Mouse (Mus musculus): Measurements from ENCODE around the gene Ubash3b. TPM values are rescaled to one million over a fixed set of nuclear protein-coding genes. Genes with fewer than 3 reads are reported as not detected.
A peak's percentile ranks its signal among the peaks of the same experiment; 100 is the strongest.

The Ubash3b gene
- polyA plus RNA-seq, 1 experiment from 2014 or later, result 15.4 TPM

DNA sequence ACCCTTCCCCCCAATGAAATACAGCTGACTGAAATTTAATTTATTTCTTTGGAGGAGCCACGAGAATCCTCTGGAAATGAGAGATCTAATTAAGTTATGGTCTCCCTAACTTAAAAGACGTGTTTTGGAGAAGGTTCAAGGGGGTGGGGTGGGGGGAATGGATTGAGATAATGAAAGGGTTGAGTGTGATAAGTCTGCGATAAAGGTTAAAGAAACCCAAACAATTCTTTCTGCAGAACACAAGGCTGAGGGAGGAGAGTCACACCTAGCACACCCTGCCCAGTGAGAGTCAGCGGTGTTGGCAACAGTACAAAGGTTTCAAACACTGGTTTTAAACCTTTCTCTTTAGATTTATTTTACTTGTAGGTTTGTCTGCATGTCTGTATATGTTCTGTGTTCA, 108.0 kb downstream of the Ubash3b start:
- Histone ChIP-seq H3K4me2 (replicated peaks) (no peak overlapping the region), H3K27me3 (no peaks in the 10 kb centered on the region), H3K9me3 (no peaks in the 10 kb centered on the region), H3K9ac (replicated peaks) (no peak overlapping the region), H3K4me3 (no peak overlapping the region), H3K36me3 (no peaks in the 10 kb centered on the region), H3K27ac (replicated peaks) (no peak overlapping the region), H3K4me1 (peaks cover 17% of the 10 kb centered on the region)
- ATAC-seq (replicated peaks), result no peak
- WGBS, result 40% methylated on average over 4 of the region's 4 CpGs

- 0 out of 2 replicates have a peak, but pooled peaks have one; percentile 18 for ATAC-seq (replicated peaks)
- Histone ChIP-seq H3K36me3 (no peaks in the 10 kb centered on the region), H3K4me1 (peaks cover 17% of the 10 kb centered on the region), H3K4me2 (replicated peaks) (no peak overlapping the region), H3K27ac (replicated peaks) (peak overlapping the region; percentile 54), H3K4me3 (no peak overlapping the region), H3K9ac (replicated peaks) (no peak overlapping the region), H3K27me3 (no peaks in the 10 kb centered on the region), H3K9me3 (no peaks in the 10 kb centered on the region)
- 59% methylated on average over 11 of the region's 11 CpGs for WGBS
These were observed 110.2 kb downstream of the Ubash3b start for GRCm38 (mm10) chr9:41051080-41051932.

GRCm38 (mm10) chr9:41050331-41051079, 111.0 kb downstream of the Ubash3b start:
- H3K9me3 ChIP-seq, result no peaks in the 10 kb centered on the region
- WGBS, result 72% methylated on average over 12 of the region's 12 CpGs
- no peak overlapping the region for H3K4me3 ChIP-seq
- H3K4me1 ChIP-seq, result peaks cover 17% of the 10 kb centered on the region
- no peak for ATAC-seq (replicated peaks)
- H3K9ac ChIP-seq (replicated peaks), result no peak overlapping the region
- no peak overlapping the region for H3K4me2 ChIP-seq (replicated peaks)
- H3K27me3 ChIP-seq, result no peaks in the 10 kb centered on the region
- peak overlapping the region; percentile 54 for H3K27ac ChIP-seq (replicated peaks)
- no peaks in the 10 kb centered on the region for H3K36me3 ChIP-seq

GRCm38 (mm10) chr9:41049282-41049681, 112.2 kb downstream of the Ubash3b start:
- no peak overlapping the region for H3K4me3 ChIP-seq
- H3K4me1 ChIP-seq, result peaks cover 17% of the 10 kb centered on the region
- H3K27me3 ChIP-seq, result no peaks in the 10 kb centered on the region
- no peaks in the 10 kb centered on the region for H3K9me3 ChIP-seq
- no peaks in the 10 kb centered on the region for H3K36me3 ChIP-seq
- H3K27ac ChIP-seq (replicated peaks), result no peak overlapping the region
- ATAC-seq (replicated peaks), result no peak
- WGBS, result 88% methylated on average over 7 of the region's 7 CpGs
- no peak overlapping the region for H3K4me2 ChIP-seq (replicated peaks)
- H3K9ac ChIP-seq (replicated peaks), result no peak overlapping the region

DNA sequence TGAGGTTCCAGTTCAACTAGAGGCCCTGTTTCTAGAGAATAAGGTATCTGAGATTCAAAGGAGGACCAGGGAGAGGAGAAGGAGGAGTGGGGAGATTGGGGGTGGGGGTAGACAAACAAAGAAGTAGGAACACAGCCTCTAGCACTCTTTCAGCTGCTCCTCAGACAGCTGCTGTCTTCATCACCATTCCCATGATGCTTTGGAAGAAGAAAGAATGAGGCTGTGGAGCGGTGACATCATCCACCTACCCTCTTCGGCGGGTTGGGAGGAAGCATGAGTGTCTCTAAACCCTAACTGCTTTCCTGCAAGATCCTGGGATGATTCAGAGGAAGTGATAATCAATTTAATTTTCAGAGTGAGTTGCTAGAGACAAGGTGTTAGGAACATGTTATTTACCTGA, 112.7 kb downstream of the Ubash3b start:
- Histone ChIP-seq H3K4me1 (peaks cover 17% of the 10 kb centered on the region), H3K9me3 (no peaks in the 10 kb centered on the region), H3K36me3 (no peaks in the 10 kb centered on the region), H3K27me3 (no peaks in the 10 kb centered on the region), H3K9ac (replicated peaks) (no peak overlapping the region), H3K4me2 (replicated peaks) (no peak overlapping the region), H3K27ac (replicated peaks) (no peak overlapping the region), H3K4me3 (no peak overlapping the region)
- ATAC-seq (replicated peaks), result no peak
- WGBS, result 85% methylated on average over 3 of the region's 3 CpGs

- H3K36me3 ChIP-seq, result no peaks in the 10 kb centered on the region
- H3K9me3 ChIP-seq, result no peaks in the 10 kb centered on the region
- WGBS, result 98% methylated on average over 7 of the region's 7 CpGs
- H3K9ac ChIP-seq (replicated peaks), result no peak overlapping the region
- no peaks in the 10 kb centered on the region for H3K27me3 ChIP-seq
- no peak overlapping the region for H3K4me2 ChIP-seq (replicated peaks)
- H3K4me3 ChIP-seq, result no peak overlapping the region
- H3K27ac ChIP-seq (replicated peaks), result no peak overlapping the region
- H3K4me1 ChIP-seq, result peaks cover 17% of the 10 kb centered on the region
- ATAC-seq (replicated peaks), result no peak
These were observed 113.3 kb downstream of the Ubash3b start for GRCm38 (mm10) chr9:41048216-41048615.

DNA sequence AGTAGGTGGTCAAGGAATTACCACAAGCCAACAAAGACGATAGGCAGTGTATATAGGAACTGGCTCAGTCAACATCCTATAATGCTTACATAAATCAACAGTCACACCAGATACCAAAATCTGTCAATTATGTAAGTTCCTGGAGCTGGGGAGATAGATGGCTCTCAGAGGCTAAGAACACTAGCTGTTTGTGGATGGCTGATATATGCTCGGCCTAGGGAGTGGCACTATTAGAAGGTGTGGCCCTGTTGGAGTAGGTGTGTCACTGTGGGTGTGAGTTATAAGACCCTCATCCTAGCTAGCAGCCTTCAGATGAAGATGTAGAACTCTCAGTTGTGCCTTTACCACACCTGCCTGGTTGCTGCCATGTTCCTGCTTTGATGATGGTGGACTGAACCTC, 113.8 kb downstream of the Ubash3b start:
- WGBS, result 95% methylated on average over 2 of the region's 2 CpGs
- ATAC-seq (replicated peaks), result no peak

DNA sequence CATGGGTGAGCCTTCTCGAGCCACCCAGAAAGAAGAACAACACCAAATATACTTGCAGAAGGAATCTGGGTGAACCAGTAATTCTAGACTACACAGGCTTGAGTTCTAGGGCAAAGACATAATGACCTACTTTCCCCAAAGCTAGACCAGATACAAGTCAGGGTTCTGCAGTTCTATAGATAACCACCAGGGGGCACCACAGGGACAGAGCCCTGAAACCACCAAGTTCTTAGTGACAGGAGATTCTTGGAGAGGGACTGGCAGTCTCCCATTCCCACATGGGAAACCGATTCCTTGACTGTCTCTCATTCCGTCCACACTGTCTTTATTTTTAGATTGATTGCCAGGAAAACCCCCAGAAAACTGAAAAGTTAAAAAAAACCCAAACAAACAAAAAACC, 116.9 kb downstream of the Ubash3b start:
- H3K4me1 ChIP-seq, result no peaks in the 10 kb centered on the region
- no peak overlapping the region for H3K4me2 ChIP-seq (replicated peaks)
- H3K9me3 ChIP-seq, result no peaks in the 10 kb centered on the region
- no peak for ATAC-seq (replicated peaks)
- no peak overlapping the region for H3K4me3 ChIP-seq
- H3K9ac ChIP-seq (replicated peaks), result no peak overlapping the region
- 8% methylated on average over 3 of the region's 3 CpGs for whole genome bisulfite sequencing
- H3K36me3 ChIP-seq, result peaks cover 5% of the 10 kb centered on the region; the same call in 1 of the 2 replicates
- H3K27ac ChIP-seq (replicated peaks), result no peak overlapping the region
- no peaks in the 10 kb centered on the region for H3K27me3 ChIP-seq

More for the DNA sequence above, 113.8 kb downstream of the Ubash3b start:
- Histone ChIP-seq H3K9me3 (no peaks in the 10 kb centered on the region), H3K36me3 (peaks cover 1% of the 10 kb centered on the region; the same call in 1 of the 2 replicates), H3K4me1 (peaks cover 17% of the 10 kb centered on the region), H3K27ac (replicated peaks) (no peak overlapping the region), H3K9ac (replicated peaks) (no peak overlapping the region), H3K4me2 (replicated peaks) (no peak overlapping the region), H3K27me3 (no peaks in the 10 kb centered on the region), H3K4me3 (no peak overlapping the region)

DNA sequence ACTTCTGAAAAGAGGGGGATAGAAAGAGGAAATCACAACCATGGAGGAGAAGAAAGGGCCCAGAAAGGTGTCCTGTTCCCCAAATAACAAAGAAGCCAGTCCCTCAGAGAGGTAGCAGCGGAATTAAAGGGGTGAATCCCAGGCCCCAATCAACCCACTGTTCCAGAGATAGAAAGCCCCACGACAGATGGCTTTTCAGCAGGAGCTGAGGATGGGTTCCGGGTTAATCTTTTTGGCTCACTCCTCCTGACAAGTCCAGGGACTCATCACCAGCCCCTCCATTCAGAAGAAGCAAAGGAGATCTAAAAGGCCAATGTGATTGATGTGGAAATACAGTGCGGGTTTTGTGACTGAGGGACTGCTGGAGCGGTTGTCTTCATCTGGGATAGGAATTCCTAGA, 117.9 kb downstream of the Ubash3b start:
- no peak overlapping the region for H3K4me3 ChIP-seq
- H3K4me2 ChIP-seq (replicated peaks), result no peak overlapping the region
- H3K27ac ChIP-seq (replicated peaks), result no peak overlapping the region
- no peaks in the 10 kb centered on the region for H3K27me3 ChIP-seq
- ATAC-seq (replicated peaks), result no peak
- 80% methylated on average over 5 of the region's 5 CpGs for WGBS
- H3K36me3 ChIP-seq, result peaks cover 5% of the 10 kb centered on the region; the same call in 1 of the 2 replicates
- H3K9me3 ChIP-seq, result no peaks in the 10 kb centered on the region
- no peaks in the 10 kb centered on the region for H3K4me1 ChIP-seq
- no peak overlapping the region for H3K9ac ChIP-seq (replicated peaks)

- no peaks in the 10 kb centered on the region for H3K9me3 ChIP-seq
- H3K27me3 ChIP-seq, result no peaks in the 10 kb centered on the region
- H3K4me3 ChIP-seq, result no peak overlapping the region
- no peak overlapping the region for H3K9ac ChIP-seq (replicated peaks)
- H3K4me2 ChIP-seq (replicated peaks), result no peak overlapping the region
- no peaks in the 10 kb centered on the region for H3K4me1 ChIP-seq
- peaks cover 5% of the 10 kb centered on the region; the same call in 1 of the 2 replicates for H3K36me3 ChIP-seq
- no peak for ATAC-seq (replicated peaks)
- H3K27ac ChIP-seq (replicated peaks), result no peak overlapping the region
- WGBS, result 79% methylated on average over 3 of the region's 3 CpGs
These were observed 120.1 kb downstream of the Ubash3b start for GRCm38 (mm10) chr9:41041404-41041803.

- ATAC-seq (replicated peaks), result no peak
- H3K9ac ChIP-seq (replicated peaks), result no peak overlapping the region
- H3K36me3 ChIP-seq, result peaks cover 5% of the 10 kb centered on the region; the same call in 1 of the 2 replicates
- no peak overlapping the region for H3K27ac ChIP-seq (replicated peaks)
- 52% methylated on average over 9 of the region's 9 CpGs for WGBS
- no peaks in the 10 kb centered on the region for H3K4me1 ChIP-seq
- H3K4me3 ChIP-seq, result no peak overlapping the region
- no peak overlapping the region for H3K4me2 ChIP-seq (replicated peaks)
- no peaks in the 10 kb centered on the region for H3K9me3 ChIP-seq
- H3K27me3 ChIP-seq, result no peaks in the 10 kb centered on the region
These were observed 123.3 kb downstream of the Ubash3b start for GRCm38 (mm10) chr9:41038150-41038664.

All from forebrain, embryonic 15.5 days (tissue).